In the genomic region with DNA sequence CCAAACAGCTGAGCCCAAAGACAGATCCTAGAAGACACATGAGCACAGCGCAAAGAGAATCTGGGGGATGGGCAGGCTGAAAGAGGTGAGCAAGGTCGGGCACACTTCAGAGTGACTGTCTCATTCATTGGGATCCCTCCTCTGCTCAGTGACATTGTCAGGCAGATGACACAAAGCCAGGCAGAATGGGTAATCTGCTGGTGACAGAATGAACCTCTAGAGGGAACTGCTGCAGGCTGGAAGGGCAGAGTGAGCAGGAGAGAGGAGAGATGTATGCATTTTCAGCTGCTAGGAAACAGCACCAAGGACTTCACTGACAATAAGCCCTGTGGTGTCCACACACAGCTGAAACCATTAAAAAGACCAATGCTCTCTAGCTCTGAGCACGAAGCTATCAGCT, we compare ENCODE assay signal across 11 mouse cellular contexts.
A peak's percentile ranks its signal among the peaks of the same experiment; 100 is the strongest.
DNase-seq lines count a peak whose midpoint lies in the region; ATAC-seq and TF ChIP-seq lines count a peak whose summit lies in the region.
"Had no signal": no experiment of that assay in that cellular context is flagged by ENCODE, and none has a peak within 500 bp of the region (broad histone marks: within the 10 kb centered on the region; RNA-seq: fewer than 3 reads in every experiment).

No protein-coding gene starts in this region.

- 24% methylated on average over 3 of the region's 3 CpGs for WGBS in hindbrain, postnatal 0 days

- H3K9ac ChIP-seq in hindbrain, postnatal 0 days (replicated peaks; ENCODE audit: low read length): no peak overlapping the region
- H3K9ac ChIP-seq: liver, embryonic 13.5 days had no signal

- DNase-seq in heart, adult 11 months: peak; percentile 87
- no peak for DNase-seq in heart, postnatal 14 days
- peak; percentile 7 for DNase-seq in ES-CJ7 (ENCODE audit: low read depth, low spot score)
- DNase-seq in embryo, embryonic 10.5 days (ENCODE audit: low spot score): peak; percentile 44
- peak; percentile 48 for DNase-seq in hindbrain, postnatal 0 days (ENCODE audit: low spot score)
- no peak for DNase-seq in urinary bladder, postnatal 10 days (ENCODE audit: low spot score)
- no peak for DNase-seq in urinary bladder, postnatal 14 days (ENCODE audit: low spot score)
- no peak for DNase-seq in ovary, postnatal 14 days (ENCODE audit: low spot score)
- DNase-seq: cerebellum, adult 9-10 months; liver, embryonic 13.5 days; right cerebral cortex, postnatal 25 days had no signal

- H3K36me3 ChIP-seq in hindbrain, postnatal 0 days (ENCODE audit: insufficient read depth, low read length): no peaks in the 10 kb centered on the region
- H3K36me3 ChIP-seq: liver, embryonic 13.5 days had no signal

- no peaks in the 10 kb centered on the region for H3K9me3 ChIP-seq in hindbrain, postnatal 0 days (ENCODE audit: low read length)
- H3K9me3 ChIP-seq: liver, embryonic 13.5 days had no signal

- peak overlapping the region; percentile 0; the same call in 1 of the 2 replicates for H3K27ac ChIP-seq in hindbrain, postnatal 0 days
- H3K27ac ChIP-seq: liver, embryonic 13.5 days had no signal

- H3K4me3 ChIP-seq in hindbrain, postnatal 0 days (ENCODE audit: low read length): no peak overlapping the region
- H3K4me3 ChIP-seq: liver, embryonic 13.5 days had no signal

- H3K4me1 ChIP-seq in hindbrain, postnatal 0 days (ENCODE audit: insufficient read depth, low read length): peaks cover 9% of the 10 kb centered on the region

- no peaks in the 10 kb centered on the region for H3K27me3 ChIP-seq in hindbrain, postnatal 0 days (ENCODE audit: insufficient read depth, low read length)
- H3K27me3 ChIP-seq: liver, embryonic 13.5 days had no signal

- H3K4me2 ChIP-seq in hindbrain, postnatal 0 days (ENCODE audit: low read depth, low read length): no peak overlapping the region
- H3K4me2 ChIP-seq: liver, embryonic 13.5 days had no signal

- intact Hi-C loops in heart, postnatal 14 days (cut with DNase I): loop anchor here (2.0 kb wide), 1 partner anchor 76 kb away; no protein-coding TSS in a partner anchor

- peak; percentile 59 for ATAC-seq in hindbrain, postnatal 0 days

- TF ChIP-seq CTCF in hindbrain, postnatal 0 days (IDR thresholded peaks at IDR 0.05; ENCODE audit: low read depth): peak; percentile 52

Comparison
In these comparisons a context has a peak if more than half of its experiments do, and no peak if none do; other contexts are left out.
1. DNase-seq: peak in heart, adult 11 months (single experiment), ES-CJ7 (single experiment), embryo, embryonic 10.5 days (single experiment) and hindbrain, postnatal 0 days (single experiment); none in heart, postnatal 14 days (0 of 2), urinary bladder, postnatal 10 days (single experiment), urinary bladder, postnatal 14 days (single experiment) and ovary, postnatal 14 days (single experiment).